Mouse (Mus musculus) spleen, embryonic (tissue): ENCODE data around the gene Ccpg1os.

Experiments
- CTCF ChIA-PET: fragments of 350-600 bp; sonication (Branson Sonifier 250); formaldehyde crosslinking; loops from one replicate; lab custom pipeline; 2022; lab: Charles Lee

Gene Ccpg1os

DNA sequence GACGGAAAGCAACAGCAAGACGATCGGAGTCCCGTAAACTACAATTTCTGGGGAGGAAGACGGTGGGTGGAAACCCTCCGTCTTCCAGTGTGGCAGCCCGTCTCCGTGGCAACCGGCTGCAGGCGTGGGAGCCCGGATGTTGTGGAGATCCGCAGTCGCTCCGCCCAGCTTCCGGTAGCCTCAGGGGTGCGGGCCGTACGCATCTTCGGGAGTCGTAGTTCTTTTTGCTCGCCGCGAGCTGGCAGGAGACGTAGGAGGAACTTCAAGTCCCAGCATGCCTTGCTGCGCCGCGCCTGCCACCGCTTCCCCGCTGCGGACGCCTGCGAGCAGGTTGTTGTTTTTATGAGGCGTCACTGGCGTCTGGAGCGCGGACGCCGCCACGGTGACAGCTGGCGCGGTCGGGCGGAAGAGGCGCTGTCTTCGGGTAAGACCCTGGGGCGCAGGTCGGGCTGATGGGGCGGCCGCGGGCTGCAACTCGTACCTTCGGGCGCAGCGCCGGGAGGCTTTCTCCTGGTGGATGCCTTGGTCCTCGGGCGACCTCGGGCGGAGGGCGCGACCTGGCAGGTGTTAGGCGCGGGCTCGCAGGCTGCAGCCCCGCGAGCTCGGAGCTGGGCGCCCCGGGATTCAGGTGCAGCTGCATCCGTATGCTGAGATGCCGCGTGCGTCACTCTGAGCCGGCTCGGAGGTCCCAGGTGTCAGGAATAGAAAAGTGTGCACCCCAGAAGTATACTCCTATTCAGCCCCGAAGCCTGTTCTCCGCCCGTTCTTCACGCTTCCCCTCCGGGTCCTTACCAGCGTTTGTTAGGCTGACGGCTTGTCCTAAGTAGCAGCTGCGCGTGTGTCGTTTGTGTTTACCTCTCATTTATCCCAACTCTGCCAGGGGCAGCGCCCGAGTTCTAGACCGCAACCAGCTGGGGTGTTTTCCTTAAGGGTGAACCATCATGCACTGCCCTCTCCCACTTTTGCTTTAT lies at the start of gene Ccpg1os, which contains the start of gene Ccpg1:
TSS of gene Ccpg1os (minus strand) at position 133 of the 971 bp plus-strand sequence.
TSS of gene Ccpg1 (plus strand) at position 180 of the 971 bp plus-strand sequence.
- CTCF ChIA-PET, result interaction anchor here (0.5 to 0.8 kb wide), 2 partner anchors 22 to 24 kb away, joined by 3 to 4 read pairs; no protein-coding TSS in a partner anchor

GRCm38 (mm10) chr9:73033406-73033805 lies 48.2 kb upstream of the Ccpg1os start:
- CTCF ChIA-PET, result no interaction called here

- CTCF ChIA-PET, result no interaction called here
These were observed 46.2 kb upstream of the Ccpg1os start for GRCm38 (mm10) chr9:73031421-73031820.

DNA sequence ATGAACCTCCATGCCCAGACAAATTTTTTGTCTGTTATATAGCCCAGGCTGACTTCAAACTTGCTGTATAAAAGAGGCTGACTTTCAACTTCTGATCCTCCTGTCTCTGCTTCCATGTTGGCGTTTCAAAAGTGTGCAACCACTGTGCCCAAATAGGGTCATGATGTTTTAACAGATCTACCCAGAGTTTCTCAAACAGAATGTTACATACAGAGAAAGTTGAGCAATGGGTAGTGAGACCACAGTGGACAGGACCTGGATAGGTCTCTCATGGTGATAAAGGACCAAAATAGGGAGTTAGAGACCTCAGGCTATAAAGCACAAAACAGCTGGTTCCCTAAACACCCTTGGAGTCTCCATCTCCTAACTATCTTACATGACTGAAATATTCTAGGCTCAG lies 45.3 kb upstream of the Ccpg1os start:
- CTCF ChIA-PET, result no interaction called here

DNA sequence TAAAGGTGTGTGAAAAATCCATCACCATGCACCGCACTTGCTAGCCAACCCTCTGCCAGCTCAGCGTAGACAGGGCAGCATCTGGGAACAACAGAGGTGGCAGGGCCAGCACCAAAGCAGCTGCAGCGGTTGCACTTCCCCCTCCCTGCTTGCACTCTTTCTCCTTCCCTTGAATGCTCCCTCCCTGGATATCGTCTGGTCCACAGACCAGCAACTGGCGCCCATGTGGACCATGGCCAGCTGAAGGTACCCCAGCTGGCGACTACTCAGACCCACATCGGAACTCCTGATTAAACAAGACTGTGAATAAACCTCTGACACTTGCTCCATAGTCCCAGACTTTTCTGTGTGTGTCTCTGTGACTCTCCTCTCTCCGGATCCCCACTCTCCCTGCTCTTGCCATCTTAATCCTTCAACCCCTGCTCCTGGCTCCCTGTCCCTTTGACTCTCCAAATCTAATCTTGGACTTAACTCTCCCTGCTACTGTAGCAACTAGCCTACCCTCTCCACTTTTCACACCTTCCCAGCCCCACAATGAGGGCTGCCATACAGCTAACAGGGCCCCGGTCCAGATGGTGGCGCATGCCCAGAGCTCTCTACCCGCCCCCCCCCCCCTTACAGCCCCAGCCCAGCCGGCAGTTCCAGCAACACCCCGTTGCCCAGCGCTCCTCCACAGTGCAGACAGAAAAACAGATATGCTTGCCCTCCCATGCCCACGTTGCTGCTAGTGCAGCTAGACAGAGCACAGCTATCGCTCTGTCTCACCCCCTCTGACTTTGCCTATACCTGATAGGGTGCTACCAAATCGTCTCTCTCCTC lies 40.8 kb upstream of the Ccpg1os start:
- CTCF ChIA-PET, result no interaction called here

GRCm38 (mm10) chr9:73020566-73021097 lies 35.5 kb upstream of the Ccpg1os start:
- CTCF ChIA-PET, result no interaction called here

GRCm38 (mm10) chr9:73019841-73020240 lies 34.7 kb upstream of the Ccpg1os start:
- CTCF ChIA-PET, result no interaction called here

GRCm38 (mm10) chr9:73014724-73015123 lies 29.5 kb upstream of the Ccpg1os start:
- CTCF ChIA-PET, result interaction anchor here (0.6 kb wide), 1 partner anchor 613 kb away, joined by 3 read pairs; no protein-coding TSS in a partner anchor

DNA sequence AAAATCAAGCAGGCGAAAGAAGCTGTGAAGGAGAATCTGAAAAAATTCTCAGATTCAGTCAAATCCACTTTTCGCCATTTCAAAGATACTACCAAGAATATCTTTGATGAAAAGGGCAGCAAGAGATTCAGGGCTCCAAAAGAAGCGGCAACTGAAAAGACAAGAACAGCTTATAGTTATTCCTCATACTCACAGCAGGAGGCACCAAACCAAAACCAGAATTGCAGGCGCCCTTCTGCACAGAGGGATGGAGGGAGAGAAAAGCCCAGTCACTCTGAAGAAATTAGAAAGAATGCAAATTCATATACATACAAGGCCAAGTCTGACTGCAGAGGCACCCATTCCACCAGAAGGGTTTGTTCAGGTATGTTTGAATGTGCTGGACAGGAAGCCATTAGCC lies 27.4 kb upstream of the Ccpg1os start:
- CTCF ChIA-PET, result no interaction called here

DNA sequence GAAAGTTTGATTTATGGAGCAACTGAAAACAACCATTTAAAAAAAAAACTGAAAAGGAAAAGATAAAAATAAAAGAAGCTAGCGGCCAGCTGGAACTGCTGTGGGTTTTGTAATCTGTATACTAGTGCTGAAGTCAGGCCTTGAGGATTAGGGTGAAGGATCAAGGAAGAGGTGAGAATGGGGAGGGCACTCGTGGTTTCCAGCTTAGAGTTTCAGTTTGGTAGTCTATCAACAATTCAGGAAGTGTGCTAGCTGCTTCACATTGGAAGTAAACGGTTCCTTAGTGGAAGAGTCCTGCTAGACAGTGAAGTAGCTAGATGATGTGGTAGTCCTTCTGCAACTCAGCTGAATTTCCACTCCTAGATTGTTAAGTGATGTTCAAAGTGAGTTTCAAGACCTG lies 23.2 kb upstream of the Ccpg1os start:
- CTCF ChIA-PET, result interaction anchor here (0.5 kb wide), 1 partner anchor 58 kb away, joined by 4 read pairs; no protein-coding TSS in a partner anchor

GRCm38 (mm10) chr9:73006175-73006574 lies 21.0 kb upstream of the Ccpg1os start:
- CTCF ChIA-PET, result interaction anchor here (0.7 kb wide), 1 partner anchor 39 kb away, joined by 3 read pairs; no protein-coding TSS in a partner anchor

- CTCF ChIA-PET, result no interaction called here
These were observed 19.9 kb upstream of the Ccpg1os start for GRCm38 (mm10) chr9:73005106-73005505.

DNA sequence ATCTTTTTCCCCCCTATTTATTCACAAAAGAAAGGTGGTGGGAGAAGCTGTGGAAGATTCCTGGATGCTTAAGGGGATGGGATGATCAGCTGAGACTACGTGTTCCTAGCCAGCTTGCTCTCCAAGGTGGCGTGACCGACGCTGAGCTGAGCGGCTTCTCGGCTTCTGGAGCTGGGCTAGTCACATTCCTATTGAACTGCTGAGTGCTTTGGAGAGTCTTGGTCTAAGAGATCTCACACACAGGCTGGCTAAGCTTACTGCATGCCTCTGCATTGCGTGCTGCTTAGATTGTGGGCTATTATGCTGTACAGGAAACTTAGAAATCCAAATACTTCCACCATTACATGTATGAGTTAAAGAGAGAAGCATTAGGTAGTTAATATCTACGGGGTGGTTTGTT lies 18.9 kb upstream of the Ccpg1os start:
- CTCF ChIA-PET, result no interaction called here

DNA sequence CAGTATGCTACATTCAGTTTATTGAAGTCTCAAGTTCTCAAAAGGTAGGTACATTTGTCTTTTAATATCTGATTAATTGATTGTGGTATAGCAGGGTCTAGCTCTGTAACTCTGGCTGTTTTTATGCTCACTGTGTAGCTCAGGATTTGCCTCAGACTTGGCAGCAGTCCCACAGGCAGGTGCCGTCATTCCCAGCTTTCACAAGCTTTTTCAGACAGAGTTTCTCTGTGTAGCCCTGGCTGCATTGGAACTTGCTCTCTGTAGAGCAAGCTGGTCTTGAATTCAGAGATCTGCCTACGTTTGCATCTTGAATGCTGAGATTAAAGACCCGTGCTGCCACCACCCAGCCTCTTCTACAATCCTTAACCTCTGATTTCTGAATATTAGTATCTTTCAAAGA lies 17.0 kb upstream of the Ccpg1os start:
- CTCF ChIA-PET, result no interaction called here

DNA sequence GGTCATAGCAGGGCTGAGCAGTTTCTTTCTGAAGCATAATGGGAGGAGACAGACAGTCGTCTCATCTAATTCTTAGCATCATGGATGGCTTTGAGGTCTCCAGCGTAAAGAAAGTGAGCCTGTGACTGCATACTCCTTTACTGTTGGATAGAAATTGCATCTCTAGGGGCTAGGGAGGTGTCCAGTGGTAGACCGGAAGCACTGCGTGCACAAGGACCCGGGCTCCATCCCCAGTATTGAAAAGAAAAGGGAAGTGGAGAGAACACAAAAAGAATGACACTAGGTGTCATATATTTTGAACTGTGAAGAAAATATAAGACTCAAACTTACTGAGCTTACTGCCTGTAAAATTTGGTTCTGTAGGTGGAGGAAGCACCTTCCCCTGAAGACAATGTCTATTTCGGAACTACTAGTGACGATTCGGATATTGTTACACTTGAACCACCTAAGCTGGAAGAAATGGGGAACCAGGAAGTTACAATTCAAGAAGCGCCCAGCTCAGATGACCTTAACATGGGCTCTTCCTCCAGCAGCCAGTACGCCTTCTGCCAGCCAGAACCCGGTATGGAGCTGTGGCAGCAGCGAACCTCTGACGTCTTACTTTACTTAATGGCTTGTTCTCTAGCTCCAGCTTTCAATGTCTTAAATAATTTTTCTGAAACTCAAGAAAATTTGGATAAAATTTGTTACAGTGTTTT lies 16.3 kb upstream of the Ccpg1os start:
- CTCF ChIA-PET, result interaction anchor here (0.5 kb wide), 1 partner anchor 1490 kb away, joined by 3 read pairs; no protein-coding TSS in a partner anchor

GRCm38 (mm10) chr9:73000487-73000886 lies 15.3 kb upstream of the Ccpg1os start:
- CTCF ChIA-PET, result no interaction called here

DNA sequence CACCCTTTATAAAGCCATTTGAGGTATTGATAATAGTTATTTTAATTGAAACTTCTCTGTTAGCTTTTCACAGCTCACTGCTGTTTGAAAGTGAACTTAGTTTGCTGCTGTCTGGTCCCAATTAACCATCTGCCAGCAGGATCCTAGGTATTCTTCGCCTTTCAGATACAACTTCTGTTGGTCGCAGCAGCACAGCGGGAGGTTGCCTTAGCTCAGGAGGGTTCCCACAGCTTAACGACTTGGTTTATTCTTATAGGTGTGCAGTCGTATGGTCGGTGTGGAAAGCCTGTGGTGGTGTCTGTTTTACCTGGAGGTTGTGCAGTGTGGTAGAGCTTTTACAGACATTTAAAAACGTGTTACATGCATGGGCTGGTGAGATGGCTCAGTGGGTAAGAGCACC lies 11.6 kb upstream of the Ccpg1os start:
- CTCF ChIA-PET, result interaction anchor here (0.6 to 1.0 kb wide), 2 partner anchors 22 to 127 kb away, joined by 3 read pairs; no protein-coding TSS in a partner anchor

DNA sequence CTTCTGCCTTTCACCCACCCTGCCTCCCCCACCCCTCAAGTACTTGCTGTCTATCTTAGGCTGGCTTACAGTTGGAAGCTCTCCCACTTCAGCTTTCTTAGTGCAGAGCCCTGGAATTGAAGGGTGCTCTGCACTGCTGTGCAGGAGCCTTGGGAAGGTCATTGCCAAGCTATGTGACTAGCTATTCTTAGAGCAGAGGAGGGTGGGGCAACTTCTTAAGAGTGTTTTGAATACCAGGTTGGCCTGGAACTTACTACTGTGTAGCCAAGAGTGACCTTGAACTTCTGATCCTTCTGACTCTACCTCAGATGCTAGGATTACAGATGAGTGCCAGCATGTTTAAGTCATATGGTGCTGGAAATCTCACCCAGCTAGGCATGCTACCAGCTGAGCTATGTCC lies 11.0 kb upstream of the Ccpg1os start:
- CTCF ChIA-PET, result interaction anchor here (0.6 to 1.0 kb wide), 2 partner anchors 22 to 128 kb away, joined by 3 read pairs; no protein-coding TSS in a partner anchor

- CTCF ChIA-PET, result interaction anchor here (0.7 kb wide), 1 partner anchor 140 kb away, joined by 5 read pairs; no protein-coding TSS in a partner anchor
These were observed 7.4 kb upstream of the Ccpg1os start for GRCm38 (mm10) chr9:72992576-72992975.

- CTCF ChIA-PET, result no interaction called here
These were observed 6.2 kb upstream of the Ccpg1os start for GRCm38 (mm10) chr9:72991420-72991819.

- CTCF ChIA-PET, result no interaction called here
These were observed 3.5 kb upstream of the Ccpg1os start for GRCm38 (mm10) chr9:72988706-72989105.
